ENCODE assay signal across 26 mouse cellular contexts in the genomic region with DNA sequence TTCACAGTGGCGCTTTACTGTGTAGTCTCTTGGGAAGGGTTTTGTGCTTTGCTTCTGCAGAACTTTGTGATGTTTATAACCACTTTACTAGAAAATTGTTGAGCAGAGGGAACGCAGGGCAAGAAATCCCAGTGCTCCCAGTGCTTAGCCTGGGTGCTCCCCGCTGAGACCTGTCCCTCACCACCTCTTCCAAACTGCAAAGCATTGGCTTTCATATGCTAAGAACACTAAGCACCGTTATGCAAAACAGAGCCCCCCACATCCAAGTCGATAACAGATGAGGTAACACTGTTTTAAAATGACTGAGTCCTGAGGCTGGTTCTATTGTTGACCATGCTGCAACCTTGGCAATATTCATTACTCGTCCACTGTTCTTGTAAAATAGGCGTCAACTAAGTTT.
"Had no signal": no experiment of that assay in that cellular context is flagged by ENCODE, and none has a peak within 500 bp of the region (broad histone marks: within the 10 kb centered on the region; RNA-seq: fewer than 3 reads in every experiment).

No protein-coding gene starts in this region.

- H3K27me3 ChIP-seq: embryonic facial prominence, embryonic 12.5 days; embryonic facial prominence, embryonic 13.5 days; embryonic facial prominence, embryonic 15.5 days; forebrain, embryonic 12.5 days; forebrain, embryonic 13.5 days; forebrain, embryonic 15.5 days had no signal

- H3K4me1 ChIP-seq: embryonic facial prominence, embryonic 15.5 days; forebrain, embryonic 12.5 days; forebrain, embryonic 13.5 days; forebrain, embryonic 15.5 days had no signal

- H3K27ac ChIP-seq: embryonic facial prominence, embryonic 10.5 days; embryonic facial prominence, embryonic 12.5 days; embryonic facial prominence, embryonic 13.5 days; embryonic facial prominence, embryonic 15.5 days; forebrain, embryonic 10.5 days; forebrain, embryonic 12.5 days; forebrain, embryonic 13.5 days; forebrain, embryonic 15.5 days; gastrocnemius, adult 2 months; heart, adult 2 months; heart, embryonic 10.5 days had no signal

- H3K9ac ChIP-seq: embryonic facial prominence, embryonic 12.5 days; embryonic facial prominence, embryonic 13.5 days; embryonic facial prominence, embryonic 15.5 days; forebrain, embryonic 12.5 days; forebrain, embryonic 13.5 days; forebrain, embryonic 15.5 days; forebrain, postnatal 0 days had no signal

- H3K36me3 ChIP-seq: embryonic facial prominence, embryonic 10.5 days; embryonic facial prominence, embryonic 12.5 days; embryonic facial prominence, embryonic 13.5 days; embryonic facial prominence, embryonic 15.5 days; forebrain, embryonic 10.5 days; forebrain, embryonic 12.5 days; forebrain, embryonic 15.5 days; heart, embryonic 10.5 days had no signal

- DNase-seq: cerebellum, postnatal 10 days; cerebellum, postnatal 14 days; cerebellum, postnatal 25 days; cerebellum, postnatal 36 days; embryo, embryonic 11 days; forebrain, postnatal 0 days; gastrocnemius, adult 2 months; gastrocnemius, postnatal 10 days; gastrocnemius, postnatal 14 days; gastrocnemius, postnatal 36 days; heart, adult 11 months; heart, adult 18-20 months; heart, adult 2 months had no signal

- ATAC-seq: forebrain, embryonic 13.5 days; forebrain, embryonic 14.5 days; forebrain, embryonic 15.5 days; forebrain, embryonic 16.5 days; forebrain, postnatal 0 days had no signal

- H3K4me2 ChIP-seq: embryonic facial prominence, embryonic 12.5 days; embryonic facial prominence, embryonic 13.5 days; embryonic facial prominence, embryonic 15.5 days; forebrain, embryonic 12.5 days; forebrain, embryonic 13.5 days; forebrain, embryonic 15.5 days; heart, embryonic 11.5 days had no signal

- H3K9me3 ChIP-seq: embryonic facial prominence, embryonic 10.5 days; embryonic facial prominence, embryonic 12.5 days; embryonic facial prominence, embryonic 13.5 days; embryonic facial prominence, embryonic 15.5 days; forebrain, embryonic 10.5 days; forebrain, embryonic 12.5 days; forebrain, embryonic 13.5 days; forebrain, embryonic 15.5 days; heart, embryonic 10.5 days had no signal

- H3K4me3 ChIP-seq: embryonic facial prominence, embryonic 10.5 days; embryonic facial prominence, embryonic 12.5 days; embryonic facial prominence, embryonic 13.5 days; embryonic facial prominence, embryonic 15.5 days; erythroblast, embryonic 14.5 days; forebrain, embryonic 10.5 days; forebrain, embryonic 12.5 days; forebrain, embryonic 13.5 days; forebrain, embryonic 15.5 days; gastrocnemius, adult 2 months; heart, adult 2 months; heart, embryonic 10.5 days had no signal
